Mouse (Mus musculus) E14TG2a.4 (cell line): Measurements from ENCODE around the gene Gm20873.
"Not testable (repeated sequence)": the region's sequence is repeated elsewhere in the genome, so short reads cannot be mapped to it uniquely, and the experiment has no call there.

Source experiments
- H3K27me3 ChIP-seq: 2 replicates; pipeline ENCODE4 v1.6.1; 2014; ENCODE audit warnings: low read length, control low read depth; ENCODE audit not compliant: insufficient read depth
- H3K36me3 ChIP-seq: 2 replicates; pipeline ENCODE4 v1.6.1; 2014; ENCODE audit warnings: low read length, control low read depth; ENCODE audit not compliant: insufficient read depth
- H3K4me1 ChIP-seq: replicated peaks from 2 replicates; pipeline ENCODE4 v1.6.1; 2014; ENCODE audit warnings: low read depth, low read length, control low read depth
- H3K4me3 ChIP-seq: replicated peaks from 2 replicates; pipeline ENCODE4 v1.5.1; 2014; ENCODE audit warnings: mild to moderate bottlenecking, low read length
- H3K9me3 ChIP-seq: 2 replicates; pipeline ENCODE4 v1.6.1; 2014; ENCODE audit warnings: low read length, control low read depth

The Gm20873 gene

DNA sequence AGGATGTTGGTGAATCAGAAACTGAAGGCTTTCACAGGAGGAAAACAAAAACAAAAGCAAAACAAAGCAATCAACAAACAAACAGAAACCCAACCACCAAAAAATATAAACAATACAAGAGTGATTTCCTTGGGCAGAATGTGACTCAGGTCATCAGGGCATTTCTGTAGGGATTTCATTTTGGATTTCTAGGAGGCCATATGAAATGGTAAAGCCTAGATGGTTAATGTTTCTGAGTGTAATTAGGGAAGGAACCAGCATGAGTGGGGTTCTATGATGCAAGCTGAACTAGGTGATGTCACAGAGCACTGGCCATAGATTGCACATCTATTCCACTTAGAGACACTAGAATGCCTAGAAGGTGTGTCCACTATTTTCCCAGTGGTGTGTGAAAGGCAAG lies at the start of gene Gm20873:
Gene Gm20873 (plus strand): TSS at position 301 of the 400 bp plus-strand sequence.
- H3K4me1 ChIP-seq, H3K27me3 ChIP-seq, H3K36me3 ChIP-seq, H3K9me3 ChIP-seq, H3K4me3 ChIP-seq: not testable (repeated sequence)

DNA sequence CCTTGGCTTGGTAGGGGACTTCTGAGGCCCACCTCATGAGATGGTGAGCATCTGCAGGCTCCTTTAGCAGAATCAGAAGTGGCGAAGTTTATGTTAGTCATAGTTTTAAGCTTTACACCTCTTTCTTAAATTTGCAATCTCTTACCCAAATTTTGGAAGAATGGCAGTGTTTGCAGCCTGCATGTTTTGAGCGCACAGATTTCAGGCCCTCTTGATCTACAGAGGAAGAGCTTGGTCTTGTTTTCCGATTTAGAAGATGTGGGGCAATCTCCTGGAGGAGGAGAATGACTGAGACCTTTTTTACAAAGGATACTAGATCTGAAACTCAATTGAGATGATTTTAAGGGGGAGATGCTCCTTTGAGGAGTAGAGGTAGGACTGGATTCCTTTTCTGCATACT lies 29.0 kb upstream of the Gm20873 start, which contains the start of gene Gm21746:
Gene Gm21746 (minus strand): TSS at position 101 of the 400 bp plus-strand sequence.
- H3K9me3 ChIP-seq, H3K27me3 ChIP-seq, H3K4me1 ChIP-seq, H3K4me3 ChIP-seq, H3K36me3 ChIP-seq: not testable (repeated sequence)
